Mouse (Mus musculus) heart, embryonic 15.5 days (tissue): ENCODE results near the gene Pip4k2b. TPM values are rescaled to one million over a fixed set of nuclear protein-coding genes. Genes with fewer than 3 reads are reported as not detected.

ENCODE experiments used
- ATAC-seq: fragments of 200-750 bp; cut with Nextera tagmentation; replicated peaks from 2 replicates; pipeline ENCODE4 v1.8.0; 2017; ENCODE audit warnings: low read depth, moderate TSS enrichment; ENCODE audit not compliant: insufficient number of reproducible peaks, insufficient read depth, low FRiP score
- H3K27ac ChIP-seq: fragments of 300-500 bp; sonication (generic); 2 replicates; pipeline ENCODE4 v1.5.1; 2015; ENCODE audit warnings: mild to moderate bottlenecking, inconsistent platforms
- H3K27me3 ChIP-seq: fragments of 300-500 bp; sonication (generic); 2 replicates; pipeline ENCODE4 v1.6.1; 2015; ENCODE audit warnings: inconsistent platforms
- H3K36me3 ChIP-seq: fragments of 300-500 bp; sonication (generic); 2 replicates; pipeline ENCODE4 v1.6.1; 2015; ENCODE audit warnings: mild to moderate bottlenecking, inconsistent platforms
- H3K4me1 ChIP-seq: fragments of 300-500 bp; sonication (generic); replicated peaks from 2 replicates; pipeline ENCODE4 v1.6.1; 2015; ENCODE audit warnings: inconsistent platforms
- H3K4me2 ChIP-seq: fragments of 300-500 bp; sonication (generic); 2 replicates; pipeline ENCODE4 v1.6.1; 2015; ENCODE audit warnings: inconsistent platforms, mild to moderate bottlenecking, moderate library complexity
- H3K4me3 ChIP-seq: fragments of 300-500 bp; sonication (generic); 2 replicates; pipeline ENCODE4 v1.5.1; 2015; ENCODE audit warnings: mild to moderate bottlenecking, inconsistent platforms
- H3K9ac ChIP-seq: fragments of 300-500 bp; sonication (generic); 2 replicates; pipeline ENCODE4 v1.6.1; 2015; ENCODE audit warnings: mild to moderate bottlenecking, inconsistent platforms
- H3K9me3 ChIP-seq: fragments of 300-500 bp; sonication (generic); replicated peaks from 2 replicates; pipeline ENCODE4 v1.6.1; 2016; ENCODE audit warnings: inconsistent platforms
- WGBS: fragments of 180-500 bp; shearing (Covaris S2); methylation state at CpG from one replicate; pipeline ENCODE4 v1.1.7; 2015; ENCODE audit warnings: mixed read lengths; 5-methylcytosine and 5-hydroxymethylcytosine counted together
- microRNA-seq: library from miRNA; unstranded; fragments of <30 nt; microRNA quantifications from one replicate; pipeline ENCODE4, GENCODE M21; 2016
- polyA plus RNA-seq: library from polyadenylated mRNA; unstranded; fragments of >200 nt; fragmentation: Nextera tagmentation; extraction: Ambion mirVana; gene quantifications from 2 replicates; pipeline ENCODE4 v1.2.1, GENCODE M21; 2015

Pip4k2b gene
- polyA plus RNA-seq, 1 experiment from 2014 or later, result 0.82 TPM

DNA sequence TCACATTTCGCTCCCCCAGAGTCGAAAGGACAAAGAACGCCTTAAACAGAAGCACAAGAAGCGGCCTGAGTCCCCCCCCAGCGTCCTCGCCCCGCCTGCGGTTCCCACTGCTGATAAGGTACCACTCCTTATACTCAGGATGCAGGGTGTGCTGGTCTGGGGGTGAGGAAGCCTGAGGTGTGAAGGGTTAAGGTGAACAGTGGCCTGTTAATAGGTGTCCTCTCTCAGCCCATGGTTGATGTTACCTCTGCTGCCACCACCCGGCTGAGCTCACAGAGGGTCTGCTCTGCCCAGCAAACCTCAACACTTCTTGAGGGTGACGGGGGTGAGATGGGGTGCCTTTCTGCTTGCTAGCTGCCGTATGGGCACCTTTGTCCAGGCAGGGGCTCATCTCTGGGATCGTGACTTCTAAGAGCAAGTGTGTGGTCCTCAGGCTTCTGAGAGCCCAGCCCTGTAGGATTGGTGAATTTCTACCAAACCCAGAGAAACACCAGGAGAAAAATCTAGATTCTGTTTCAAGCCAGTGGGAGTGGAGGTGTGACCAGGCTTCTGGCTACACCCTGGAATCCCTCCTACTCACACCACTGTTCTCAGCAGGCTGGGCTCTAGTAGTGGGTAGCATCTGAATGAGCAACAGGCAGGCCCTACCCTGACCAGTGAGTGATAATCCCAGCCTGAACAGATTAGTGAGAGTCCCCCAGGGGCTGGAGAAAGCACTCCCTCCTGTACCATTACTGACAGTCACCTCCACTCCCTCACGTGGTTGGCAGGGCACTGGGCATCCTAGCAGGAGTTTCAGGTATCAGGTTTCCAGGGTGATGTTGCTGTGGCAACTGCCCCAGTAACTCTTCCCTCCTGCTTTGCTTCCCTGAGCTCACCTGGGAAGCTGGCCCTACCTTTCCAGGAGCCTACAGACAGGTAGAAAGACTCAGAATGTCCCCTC is 74.0 kb downstream of the Pip4k2b start:
- H3K27me3 ChIP-seq, result no peaks in the 10 kb centered on the region

GRCm38 (mm10) chr11:97669829-97670228 is 74.7 kb downstream of the Pip4k2b start:
- no peaks in the 10 kb centered on the region for H3K9me3 ChIP-seq
- peak overlapping the region; percentile 56 for H3K4me2 ChIP-seq
- peak; percentile 87 for ATAC-seq
- H3K27me3 ChIP-seq, result no peaks in the 10 kb centered on the region
- peaks cover 76% of the 10 kb centered on the region for H3K36me3 ChIP-seq
- H3K4me1 ChIP-seq, result peaks cover 41% of the 10 kb centered on the region
- peak overlapping the region; percentile 13; the same call in 1 of the 2 replicates for H3K4me3 ChIP-seq
- 14% methylated on average over 6 of the region's 6 CpGs for WGBS
- peak overlapping the region; percentile 40; the same call in 1 of the 2 replicates for H3K9ac ChIP-seq
- peak overlapping the region; percentile 89 for H3K27ac ChIP-seq

More for the DNA sequence above, 74.0 kb downstream of the Pip4k2b start:
- H3K27ac ChIP-seq, result peak overlapping the region; percentile 89
- ATAC-seq, result peak; percentile 79
- H3K4me2 ChIP-seq, result peak overlapping the region; percentile 56
- no peaks in the 10 kb centered on the region for H3K9me3 ChIP-seq
- peaks cover 80% of the 10 kb centered on the region for H3K36me3 ChIP-seq
- peak overlapping the region; percentile 13; the same call in 1 of the 2 replicates for H3K4me3 ChIP-seq
- H3K9ac ChIP-seq, result peak overlapping the region; percentile 40
- peaks cover 35% of the 10 kb centered on the region for H3K4me1 ChIP-seq
- WGBS, result 28% methylated on average over 13 of the region's 13 CpGs

DNA sequence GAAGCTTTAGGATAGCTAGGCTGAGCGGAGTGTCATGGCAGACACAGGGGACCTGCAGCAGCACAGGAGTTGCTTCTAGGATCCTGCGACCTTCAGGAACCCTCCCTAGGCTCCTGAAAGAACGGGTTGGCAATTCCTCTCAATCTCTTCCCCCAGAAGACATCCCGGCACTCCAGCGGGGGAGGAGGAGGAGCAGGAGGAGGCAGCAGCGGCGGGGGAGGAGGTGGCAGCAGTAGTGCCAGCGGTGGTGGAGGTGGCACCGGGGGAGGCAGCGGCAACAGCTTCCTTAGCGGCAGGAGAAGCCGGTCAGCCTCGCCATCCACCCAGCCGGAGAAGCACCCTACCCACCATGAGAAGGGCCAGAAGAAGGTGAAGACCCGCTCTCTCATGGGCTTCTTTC is 75.2 kb downstream of the Pip4k2b start:
- Histone ChIP-seq H3K27me3 (no peaks in the 10 kb centered on the region), H3K4me2 (peak overlapping the region; percentile 47), H3K27ac (peak overlapping the region; percentile 89), H3K36me3 (peaks cover 71% of the 10 kb centered on the region), H3K9me3 (no peaks in the 10 kb centered on the region), H3K9ac (peak overlapping the region; percentile 38; the same call in 1 of the 2 replicates), H3K4me3 (peak overlapping the region; percentile 17), H3K4me1 (peaks cover 47% of the 10 kb centered on the region)
- 38% methylated on average over 15 of the region's 15 CpGs for WGBS
- ATAC-seq, result no peak

- Histone ChIP-seq H3K9ac (no peak overlapping the region), H3K9me3 (no peaks in the 10 kb centered on the region), H3K4me2 (no peak overlapping the region), H3K4me1 (peaks cover 50% of the 10 kb centered on the region), H3K36me3 (peaks cover 60% of the 10 kb centered on the region), H3K27me3 (no peaks in the 10 kb centered on the region), H3K4me3 (no peak overlapping the region), H3K27ac (no peak overlapping the region)
- no peak for ATAC-seq
- WGBS, result 90% methylated on average over 7 of the region's 7 CpGs
Measured at GRCm38 (mm10) chr11:97668160-97668559, 76.3 kb downstream of the Pip4k2b start.

DNA sequence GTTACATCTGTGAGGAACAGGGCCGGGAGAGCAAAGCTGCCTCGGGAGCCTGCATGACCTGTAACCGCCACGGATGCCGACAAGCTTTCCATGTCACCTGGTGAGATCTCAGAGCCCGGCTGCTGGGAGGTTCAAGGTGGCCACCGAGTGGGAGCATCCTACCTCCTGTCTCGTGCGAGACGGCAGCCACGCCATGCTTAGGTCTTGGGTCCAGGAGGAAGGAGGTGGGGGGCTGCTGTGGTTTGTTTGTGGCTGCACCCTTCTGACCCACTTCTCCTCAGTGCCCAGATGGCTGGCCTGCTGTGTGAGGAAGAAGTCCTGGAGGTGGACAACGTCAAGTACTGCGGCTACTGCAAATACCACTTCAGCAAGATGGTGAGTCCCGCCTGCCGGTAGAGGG is 77.7 kb downstream of the Pip4k2b start:
- peaks cover 46% of the 10 kb centered on the region for H3K36me3 ChIP-seq
- H3K9me3 ChIP-seq, result no peaks in the 10 kb centered on the region
- ATAC-seq, result no peak
- peaks cover 61% of the 10 kb centered on the region for H3K4me1 ChIP-seq
- no peaks in the 10 kb centered on the region for H3K27me3 ChIP-seq
- H3K9ac ChIP-seq, result no peak overlapping the region
- no peak overlapping the region for H3K4me2 ChIP-seq
- H3K27ac ChIP-seq, result no peak overlapping the region
- no peak overlapping the region for H3K4me3 ChIP-seq
- 90% methylated on average over 15 of the region's 15 CpGs for WGBS

DNA sequence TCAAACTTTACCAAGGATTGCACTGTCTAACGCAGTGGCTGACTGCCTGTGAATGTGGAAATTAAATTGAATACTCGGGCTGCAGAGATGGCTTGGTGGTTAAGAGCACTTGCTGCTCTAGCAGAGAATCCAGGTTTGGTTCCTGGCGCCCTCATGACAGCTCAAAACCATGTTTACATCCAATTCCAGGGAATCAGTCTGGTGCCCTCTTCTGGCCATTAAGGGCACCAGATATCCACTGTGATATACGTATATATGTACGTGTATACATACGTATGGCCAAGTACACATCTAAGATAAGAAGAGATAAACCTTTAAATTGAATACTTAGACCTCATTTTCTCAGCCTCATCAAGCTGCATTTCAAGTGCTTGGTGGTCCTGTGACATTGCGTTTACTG is 78.3 kb downstream of the Pip4k2b start:
- 90% methylated on average over 7 of the region's 7 CpGs for WGBS
- peaks cover 40% of the 10 kb centered on the region for H3K36me3 ChIP-seq

DNA sequence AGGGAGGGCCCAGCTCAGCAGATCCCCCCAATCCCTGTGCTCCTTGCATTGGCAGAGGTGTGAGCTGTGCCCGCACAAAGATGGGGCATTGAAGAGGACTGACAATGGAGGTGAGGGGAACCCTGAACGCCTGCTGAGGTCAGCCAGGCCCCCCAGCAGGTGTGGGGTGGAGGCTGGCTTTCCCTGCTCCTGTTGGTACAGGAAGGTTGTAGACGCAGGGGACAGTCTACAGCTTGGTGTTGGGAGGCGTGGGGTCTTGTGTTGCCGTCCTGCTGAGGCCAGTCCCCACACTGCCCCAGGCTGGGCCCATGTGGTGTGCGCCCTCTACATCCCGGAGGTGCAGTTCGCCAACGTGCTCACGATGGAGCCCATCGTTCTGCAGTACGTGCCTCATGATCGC is 79.1 kb downstream of the Pip4k2b start:
- WGBS, result 90% methylated on average over 13 of the region's 13 CpGs
- no peak overlapping the region for H3K4me2 ChIP-seq
- H3K36me3 ChIP-seq, result peaks cover 34% of the 10 kb centered on the region
- no peak overlapping the region for H3K27ac ChIP-seq
- no peaks in the 10 kb centered on the region for H3K9me3 ChIP-seq
- no peak overlapping the region for H3K9ac ChIP-seq
- no peaks in the 10 kb centered on the region for H3K27me3 ChIP-seq
- no peak for ATAC-seq
- no peak overlapping the region; the same call in 1 of the 2 replicates for H3K4me3 ChIP-seq
- peaks cover 66% of the 10 kb centered on the region for H3K4me1 ChIP-seq

More for the DNA sequence above, 78.3 kb downstream of the Pip4k2b start:
- Histone ChIP-seq H3K27me3 (no peaks in the 10 kb centered on the region), H3K4me2 (no peak overlapping the region), H3K27ac (no peak overlapping the region), H3K4me1 (peaks cover 66% of the 10 kb centered on the region), H3K9ac (no peak overlapping the region), H3K9me3 (no peaks in the 10 kb centered on the region), H3K4me3 (no peak overlapping the region)
- no peak for ATAC-seq

Small RNAs within 50 kb of the gene (microRNA-seq; reads per million reads assigned to microRNA genes)
- gene Mir6927, result not detected
- 0.63 reads per million for gene Mir8102

Other genes starting within 250 kb of the Pip4k2b start
- 0.78 and 1.0 TPM in 2 replicates for gene 4933428G20Rik, start 244.4 kb downstream of the Pip4k2b start, polyA plus RNA-seq
- 0.06 and 0.15 TPM in 2 replicates for gene Srcin1, start 168.5 kb downstream of the Pip4k2b start, polyA plus RNA-seq
- 0.71 and 1.1 TPM in 2 replicates for gene Epop, start 115.0 kb downstream of the Pip4k2b start, polyA plus RNA-seq
- gene Mllt6, start 81.3 kb downstream of the Pip4k2b start, polyA plus RNA-seq, result 2.2 and 2.3 TPM in 2 replicates
- gene Cisd3, start 58.9 kb downstream of the Pip4k2b start, polyA plus RNA-seq, result 60.7 and 69.4 TPM in 2 replicates
- 10.9 and 11.5 TPM in 2 replicates for gene Pcgf2, start 44.2 kb downstream of the Pip4k2b start, polyA plus RNA-seq
- 337 and 364 TPM in 2 replicates for gene Psmb3, start 41.3 kb downstream of the Pip4k2b start, polyA plus RNA-seq
- gene Cwc25, start 21.9 kb upstream of the Pip4k2b start, polyA plus RNA-seq, result 9.5 and 10.5 TPM in 2 replicates
- gene 1700001P01Rik, start 31.2 kb upstream of the Pip4k2b start, polyA plus RNA-seq, result 0.21 and 0.32 TPM in 2 replicates
- gene Rpl23, start 37.7 kb upstream of the Pip4k2b start, polyA plus RNA-seq, result 286 and 399 TPM in 2 replicates
- gene Lasp1, start 54.3 kb upstream of the Pip4k2b start, polyA plus RNA-seq, result 40.3 and 65.5 TPM in 2 replicates
- 2.9 and 3.4 TPM in 2 replicates for gene B230217C12Rik, start 96.1 kb upstream of the Pip4k2b start, polyA plus RNA-seq
- gene Fbxo47, start 139.4 kb upstream of the Pip4k2b start, polyA plus RNA-seq, result 0.72 and 0.82 TPM in 2 replicates
- 0.88 and 2.2 TPM in 2 replicates for gene Plxdc1, start 241.7 kb upstream of the Pip4k2b start, polyA plus RNA-seq